Mouse (Mus musculus) testis, postnatal 14 days (tissue): ENCODE data around the gene Rasl12.

Experiments
- DNase-seq: peaks from one replicate; pipeline ENCODE4 v3.0.0; 2021; ENCODE audit warnings: low spot score

The Rasl12 gene

GRCm38 (mm10) chr9:65398279-65398678, at the start of gene Rasl12:
Gene Rasl12, plus strand, starts transcription at chr9:65398506.
- DNase-seq, result peak; percentile 78

DNA sequence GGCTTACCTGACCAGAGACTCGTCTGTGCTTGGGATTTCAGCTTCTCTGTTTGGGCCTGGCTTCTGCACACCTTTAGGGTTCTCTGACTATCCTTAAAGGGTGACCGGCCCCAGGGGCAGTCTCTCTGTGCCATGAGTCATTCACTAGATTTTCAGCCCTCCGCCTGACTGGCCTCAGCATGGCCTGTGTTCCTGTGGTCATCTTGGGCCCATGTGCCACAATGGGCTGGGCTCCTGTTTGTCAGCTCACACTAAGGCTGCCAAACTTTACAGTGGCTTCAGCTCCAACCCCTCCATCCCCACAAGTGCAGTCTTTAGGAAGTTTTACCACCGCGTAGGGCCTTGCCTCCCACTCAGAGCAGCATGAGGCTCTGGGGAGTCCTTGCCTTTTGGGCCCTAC, 45.1 kb upstream of the Rasl12 start:
- DNase-seq, result no peak

DNA sequence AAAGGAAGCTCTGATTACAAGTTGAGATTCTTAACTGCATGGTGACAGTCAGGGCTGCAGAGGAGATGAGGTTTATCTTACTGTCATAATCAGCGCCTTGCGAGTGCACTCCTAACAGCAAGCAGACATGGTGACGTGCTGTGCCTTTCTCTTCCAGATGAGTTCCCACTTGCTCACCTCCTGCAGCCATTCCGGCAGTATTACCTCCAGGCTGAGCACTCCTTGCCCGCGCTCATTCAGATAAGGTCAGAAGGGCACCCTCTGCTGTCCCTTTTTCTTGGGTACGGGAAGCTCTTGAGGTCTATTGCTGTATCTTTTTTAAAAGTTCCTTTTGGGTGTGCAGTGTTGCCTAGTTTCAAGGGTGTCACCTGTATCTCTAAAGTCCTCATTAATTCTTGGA, 41.7 kb upstream of the Rasl12 start:
- DNase-seq, result no peak

DNA sequence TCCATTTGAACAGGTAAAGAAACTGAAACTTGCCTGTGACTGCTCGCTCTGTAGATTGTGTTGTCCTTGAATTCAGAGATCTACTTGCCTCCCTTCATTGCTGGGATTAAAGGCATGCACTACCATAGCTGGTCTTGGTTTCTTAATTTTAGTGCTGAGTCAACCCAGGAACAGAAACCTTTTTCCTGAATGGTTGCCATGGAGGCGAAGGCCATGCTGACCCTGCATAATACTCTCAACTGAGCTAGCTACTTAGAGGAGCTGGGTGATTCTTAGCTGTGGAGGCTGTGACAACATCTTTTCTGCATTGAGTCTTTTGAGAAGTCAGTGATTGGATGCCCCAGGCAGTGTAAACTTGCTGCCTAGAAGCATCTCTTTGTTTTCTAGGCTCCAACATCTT, 41.3 kb upstream of the Rasl12 start:
- no peak for DNase-seq

DNA sequence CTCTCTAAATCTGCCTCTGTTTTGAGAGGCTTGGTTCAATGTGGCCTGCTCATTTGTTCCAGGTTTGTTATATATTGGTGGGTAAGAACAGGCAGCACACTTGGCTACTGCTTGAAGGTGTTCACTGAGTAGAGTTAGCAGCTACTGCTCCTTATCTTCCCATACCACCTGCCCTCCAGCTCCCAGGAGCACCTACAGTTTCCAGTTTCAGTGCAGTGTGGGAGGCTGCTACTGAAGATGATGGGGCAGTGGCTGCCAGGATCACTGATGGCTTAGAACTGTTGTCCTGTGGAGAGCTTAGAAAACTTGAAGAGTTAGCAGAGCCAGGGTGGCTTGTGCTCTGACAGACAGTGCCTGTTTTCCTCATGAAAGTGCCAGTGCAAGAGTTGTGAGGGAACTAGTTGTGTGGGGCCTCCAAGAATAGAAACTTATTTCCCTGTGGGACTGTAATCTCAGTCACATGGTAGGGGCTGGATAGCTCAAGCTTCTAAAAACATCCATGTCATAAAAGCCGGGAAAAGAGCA, 39.3 kb upstream of the Rasl12 start:
- DNase-seq, result no peak

DNA sequence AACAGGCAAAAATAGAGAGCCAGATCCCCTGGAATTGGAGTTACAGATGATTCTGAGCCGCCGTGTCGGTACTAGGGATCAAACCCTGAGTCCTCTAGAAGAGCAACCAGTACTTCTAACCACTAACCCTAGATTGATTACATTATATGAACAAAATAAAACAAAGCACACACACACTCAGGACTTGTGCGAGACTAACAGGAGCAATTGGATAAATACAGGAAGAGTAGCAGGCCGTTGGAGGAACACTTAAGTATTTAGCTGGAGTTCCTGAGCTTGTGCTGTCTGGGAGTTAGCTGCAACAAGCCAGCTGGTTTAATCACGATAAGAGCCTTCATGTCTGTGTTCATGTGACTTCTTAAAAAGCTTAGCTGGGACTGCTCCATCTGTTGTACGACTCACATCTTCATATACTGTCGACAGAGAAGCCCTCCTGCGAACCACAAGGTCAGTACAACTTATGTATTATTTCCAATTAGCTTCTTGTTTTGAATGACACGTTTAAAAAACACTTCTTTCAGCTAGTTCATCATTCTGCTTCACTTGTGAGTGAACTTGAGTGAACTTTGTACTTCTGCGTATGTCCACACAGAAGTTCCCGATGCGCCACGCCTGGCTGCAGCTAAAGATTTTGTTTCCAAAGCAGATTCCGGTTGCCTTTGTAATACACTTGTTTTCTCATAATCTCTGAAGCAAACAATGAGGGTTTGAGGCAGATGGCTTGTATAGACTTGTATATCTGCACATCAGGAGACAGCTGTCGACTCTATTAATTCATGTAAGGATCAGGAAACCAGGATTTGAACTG, 37.5 kb upstream of the Rasl12 start, which contains the start of gene Ubap1l:
TSS of gene Ubap1l (plus strand) at position 401 of the 808 bp plus-strand sequence.
- DNase-seq, result no peak

- no peak for DNase-seq
Measured at GRCm38 (mm10) chr9:65363684-65364083, 34.6 kb upstream of the Rasl12 start.

- no peak for DNase-seq
Measured at GRCm38 (mm10) chr9:65365721-65366120, 32.6 kb upstream of the Rasl12 start.

GRCm38 (mm10) chr9:65371756-65372155, 26.6 kb upstream of the Rasl12 start:
- no peak for DNase-seq

DNA sequence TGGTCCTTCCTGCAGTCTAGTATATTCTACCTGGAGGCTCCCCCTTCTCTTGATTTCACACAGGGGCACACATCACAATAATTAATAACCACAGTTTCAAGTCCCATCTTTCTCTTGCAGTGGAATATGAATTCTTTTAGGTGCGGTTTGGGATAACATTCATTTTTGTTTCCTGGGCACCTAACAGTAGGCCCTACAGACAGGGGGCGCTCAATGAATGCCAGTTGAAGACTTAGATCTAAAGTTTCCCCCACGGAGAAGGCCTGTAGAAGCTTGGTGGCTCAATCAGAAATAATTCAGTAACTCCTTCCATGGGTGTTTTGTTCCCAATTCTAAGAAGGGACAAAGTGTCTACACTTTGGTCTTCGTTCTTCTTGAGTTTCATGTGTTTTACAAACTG, 25.9 kb upstream of the Rasl12 start:
- no peak for DNase-seq

GRCm38 (mm10) chr9:65374468-65375162, 23.7 kb upstream of the Rasl12 start:
- no peak for DNase-seq

GRCm38 (mm10) chr9:65375163-65375934, 23.0 kb upstream of the Rasl12 start:
- no peak for DNase-seq

DNA sequence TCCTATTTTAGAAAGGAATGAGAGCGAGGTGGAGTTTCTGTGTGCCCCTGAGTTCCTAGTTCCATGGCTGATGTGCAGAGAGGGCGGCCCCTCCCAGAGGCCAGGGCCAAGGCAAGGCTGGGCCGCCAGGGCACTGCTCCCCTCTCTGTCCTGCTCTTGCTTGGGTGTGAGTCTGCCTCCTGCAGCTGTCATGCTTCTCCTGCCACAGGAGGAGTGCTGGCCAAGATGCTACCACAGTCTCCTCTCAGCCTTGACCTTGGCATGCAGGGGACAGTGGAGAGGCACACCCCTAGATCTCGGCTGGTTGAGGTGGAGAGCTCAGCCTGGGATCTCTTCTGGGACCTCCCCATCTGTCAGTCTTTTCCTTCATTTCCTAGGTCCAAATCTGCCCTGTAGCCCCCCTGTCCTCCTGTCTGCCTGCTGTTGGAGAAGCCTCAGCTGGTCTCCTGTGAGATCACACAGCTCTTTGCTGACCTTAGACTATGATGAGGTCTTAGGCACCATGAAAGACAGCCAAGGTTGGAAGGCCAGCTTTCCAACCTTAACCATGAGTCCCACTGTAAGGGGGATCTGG, 17.2 kb upstream of the Rasl12 start:
- no peak for DNase-seq

GRCm38 (mm10) chr9:65382031-65382750, 16.1 kb upstream of the Rasl12 start:
- no peak for DNase-seq

DNA sequence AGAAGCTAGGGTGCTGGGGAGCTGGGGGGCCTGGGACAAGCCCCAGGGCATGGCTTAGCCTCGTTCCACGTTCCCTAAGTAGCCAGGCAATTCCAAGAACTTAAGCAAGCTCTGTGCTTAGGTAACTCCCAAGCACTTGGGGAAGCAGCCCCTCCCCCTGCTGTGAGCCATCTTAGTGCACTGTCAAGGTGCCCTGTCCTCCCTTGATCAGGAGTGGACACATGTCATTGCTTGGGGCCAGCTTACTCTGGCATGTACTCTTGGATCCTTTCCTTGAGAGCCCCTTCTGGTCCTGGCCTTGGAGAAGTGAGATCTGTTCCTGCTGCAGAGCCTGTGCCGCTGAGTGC, 15.6 kb upstream of the Rasl12 start:
- no peak for DNase-seq

DNA sequence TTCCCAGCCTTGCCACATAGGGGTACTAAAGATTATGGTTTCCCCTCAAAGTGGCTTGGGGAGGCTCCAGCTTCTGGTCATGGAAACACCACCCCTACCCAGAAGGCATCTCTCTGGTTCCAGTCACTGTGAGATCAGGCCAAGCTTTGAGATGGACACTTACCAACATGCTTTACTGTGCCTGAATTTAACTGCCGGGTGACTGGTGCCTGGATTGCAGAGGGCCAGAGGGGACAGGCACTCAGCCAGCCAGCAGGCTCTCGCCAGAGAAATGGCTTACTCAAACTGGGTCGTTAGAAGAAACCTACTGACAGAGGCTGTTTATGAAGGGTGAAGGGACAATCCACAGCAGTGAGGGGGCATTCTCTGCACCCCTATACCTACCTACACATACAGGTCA, 14.0 kb upstream of the Rasl12 start:
- no peak for DNase-seq

DNA sequence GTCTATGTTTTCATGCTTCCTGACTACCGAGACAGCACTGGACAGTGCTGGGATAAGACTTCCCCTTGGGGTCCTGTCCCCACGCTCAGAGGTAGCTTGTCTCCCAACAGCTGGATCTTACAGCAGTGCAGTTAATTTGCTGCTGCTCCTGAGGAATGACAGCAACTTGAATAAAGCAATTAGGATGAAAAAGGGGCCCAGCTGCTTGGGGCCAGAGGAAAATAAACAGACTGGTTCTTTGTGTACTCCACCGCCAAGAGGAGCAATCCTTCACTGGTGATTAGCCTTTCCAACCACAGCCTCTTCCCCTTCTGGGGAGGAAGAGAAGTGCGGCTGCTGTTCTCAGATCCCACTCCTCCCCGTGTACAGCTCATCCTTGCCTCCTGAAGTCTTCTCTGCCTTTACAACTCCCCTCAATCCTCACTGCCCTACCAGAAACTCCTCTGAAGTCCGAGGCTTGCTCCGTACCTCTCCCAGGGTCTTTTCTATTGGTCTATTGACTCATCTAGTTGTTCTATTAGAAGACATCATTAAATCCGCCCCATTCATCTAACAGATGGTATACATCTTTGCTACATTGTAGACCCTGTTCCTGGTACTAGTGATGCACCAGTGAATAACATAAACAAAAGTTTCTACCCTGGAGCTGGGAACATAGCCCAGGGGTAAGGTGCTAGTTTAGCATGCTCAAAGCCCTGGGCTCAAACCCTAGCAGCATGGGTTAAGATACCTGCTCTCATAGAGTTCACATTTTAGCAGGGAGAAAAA, 11.7 kb upstream of the Rasl12 start:
- DNase-seq, result no peak

GRCm38 (mm10) chr9:65390752-65391612, 7.3 kb upstream of the Rasl12 start:
- peak; percentile 44 for DNase-seq

- no peak for DNase-seq
Measured at GRCm38 (mm10) chr9:65391613-65391964, 6.7 kb upstream of the Rasl12 start, which contains the start of gene Kbtbd13. Gene Kbtbd13, minus strand, starts transcription at chr9:65391652.
